Mouse (Mus musculus): ENCODE measurements at regions not wholly inside any gene's neighbourhood (a gene's known extent, or its start where the extent isn't known, plus 50 kb on each side); places are given as distances from the start of the nearest gene placed in this dataset.

DNA sequence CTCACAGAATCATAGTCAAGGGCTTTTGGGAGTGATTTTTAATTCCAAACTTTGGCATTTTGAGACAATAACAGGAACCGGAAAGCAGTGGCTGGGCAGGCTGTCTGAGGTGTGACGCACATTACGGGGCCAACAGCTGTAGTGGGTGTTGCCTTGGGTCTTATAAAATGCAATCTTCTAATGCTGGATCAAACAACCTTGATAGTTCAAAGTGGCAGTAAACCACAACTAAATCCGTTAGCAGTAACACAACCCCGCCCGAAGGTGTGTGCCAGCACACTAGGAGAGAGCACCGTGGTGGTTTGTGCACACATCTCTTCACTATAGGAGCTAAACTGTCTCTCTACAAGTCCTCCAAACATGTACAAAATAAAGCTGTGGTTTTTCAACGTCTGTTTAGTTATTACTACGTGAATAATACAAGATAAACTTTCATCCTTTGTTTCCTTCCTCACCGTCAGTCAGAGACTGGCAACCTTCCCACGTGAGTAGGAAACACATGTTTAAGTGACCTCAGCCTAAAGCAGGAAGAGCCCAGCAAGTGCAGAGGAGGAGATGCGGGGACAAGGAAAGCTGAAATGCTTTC lies 72.0 kb upstream of the Dph5 start:
- TF ChIP-seq GATA1 (IDR thresholded peaks at IDR 0.05; ENCODE audit: borderline replicate concordance, low read length) (no peak), CTCF (IDR thresholded peaks at IDR 0.05; ENCODE audit: low read depth, low read length) (no peak), TAL1 (conservative IDR thresholded peaks at IDR 0.05; ENCODE audit: low read depth, low read length) (no peak), POLR2AphosphoS5 (IDR thresholded peaks at IDR 0.05; ENCODE audit: insufficient replicate concordance, low read depth, low read length) (no peak), GATA2 (IDR thresholded peaks at IDR 0.05; ENCODE audit: borderline replicate concordance, low read depth, low read length) (no peak)
